Mouse (Mus musculus): Measurements from ENCODE around the gene Rimkla. TPM values are rescaled to one million over a fixed set of nuclear protein-coding genes. Genes with fewer than 3 reads are reported as not detected.
"Not testable (repeated sequence)": the region's sequence is repeated elsewhere in the genome, so short reads cannot be mapped to it uniquely, and the experiment has no call there.

The Rimkla gene
- 1 to 10 TPM in 1 of 2 experiments, under 1 TPM in 1; 0.59 to 1.2 TPM for total RNA-seq (2021)
- long read RNA-seq, experiment 1, full-length matches to known transcripts, result 1 of 3 reads
- long read RNA-seq, experiment 1, partial matches to known transcripts, result 0 of 3 reads
- long read RNA-seq, experiment 1, other reads (novel, unspliced or antisense), result 2 of 3 reads
- long read RNA-seq, experiment 2, partial matches to known transcripts, result 0 of 1 reads
- long read RNA-seq, experiment 2, other reads (novel, unspliced or antisense), result 1 of 1 reads

DNA sequence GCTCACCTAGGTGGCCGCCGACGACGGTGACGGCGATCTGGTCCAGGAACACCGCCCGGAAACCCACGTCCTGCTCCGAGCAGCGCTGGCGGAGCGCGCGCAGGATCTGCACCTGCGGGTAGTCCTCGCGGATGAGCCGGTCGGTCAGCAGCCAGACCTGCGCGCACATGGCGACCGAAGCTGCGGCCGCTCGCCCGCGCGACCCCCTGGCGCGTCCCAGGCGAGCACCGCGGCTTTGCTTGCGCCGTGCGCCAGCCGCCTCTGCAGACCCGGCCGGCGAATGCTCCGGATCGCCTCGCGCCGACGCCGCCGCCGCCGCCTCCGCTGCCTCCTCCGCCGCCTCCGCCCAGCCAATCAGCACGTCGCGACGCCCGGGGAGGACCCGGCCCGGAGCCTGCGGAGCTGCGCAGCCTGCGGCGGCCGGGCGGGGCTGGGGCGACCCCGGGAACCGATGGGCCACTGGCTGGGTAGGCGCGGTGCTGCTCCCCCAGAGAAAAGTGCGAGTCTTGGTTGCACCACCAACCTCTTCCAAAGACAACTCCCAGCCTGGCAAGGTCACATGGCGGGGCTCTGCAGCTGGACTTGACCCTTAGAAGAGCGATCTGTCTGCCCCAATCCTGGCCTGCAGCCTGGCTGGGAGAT lies at the start of gene Rimkla:
Gene Rimkla, minus strand, starts transcription at position 338 of the 642 bp plus-strand sequence.
- DNase-seq (ENCODE audit: low spot score in 2 of 2), result peak; percentile 47 to 67

DNA sequence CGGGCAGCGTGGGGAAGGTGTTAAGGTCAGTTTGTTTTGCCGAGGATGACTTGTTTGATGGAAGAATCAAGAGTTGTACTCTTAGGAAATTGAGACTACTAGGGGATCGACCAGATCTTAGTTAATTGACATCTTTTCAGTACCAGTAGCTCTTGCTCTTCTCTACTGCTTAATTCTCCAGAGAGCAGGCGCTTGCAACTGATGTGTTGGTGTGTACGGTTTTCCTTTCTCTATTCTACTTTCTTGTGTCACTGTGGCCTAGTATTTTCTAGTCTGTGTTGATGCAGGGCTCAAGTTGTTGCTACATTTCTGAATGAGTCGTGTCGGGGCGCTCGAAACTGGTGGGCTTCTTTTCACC lies 48.1 kb upstream of the Rimkla start:
- no peak for DNase-seq (ENCODE audit: low spot score in 2 of 2)

DNA sequence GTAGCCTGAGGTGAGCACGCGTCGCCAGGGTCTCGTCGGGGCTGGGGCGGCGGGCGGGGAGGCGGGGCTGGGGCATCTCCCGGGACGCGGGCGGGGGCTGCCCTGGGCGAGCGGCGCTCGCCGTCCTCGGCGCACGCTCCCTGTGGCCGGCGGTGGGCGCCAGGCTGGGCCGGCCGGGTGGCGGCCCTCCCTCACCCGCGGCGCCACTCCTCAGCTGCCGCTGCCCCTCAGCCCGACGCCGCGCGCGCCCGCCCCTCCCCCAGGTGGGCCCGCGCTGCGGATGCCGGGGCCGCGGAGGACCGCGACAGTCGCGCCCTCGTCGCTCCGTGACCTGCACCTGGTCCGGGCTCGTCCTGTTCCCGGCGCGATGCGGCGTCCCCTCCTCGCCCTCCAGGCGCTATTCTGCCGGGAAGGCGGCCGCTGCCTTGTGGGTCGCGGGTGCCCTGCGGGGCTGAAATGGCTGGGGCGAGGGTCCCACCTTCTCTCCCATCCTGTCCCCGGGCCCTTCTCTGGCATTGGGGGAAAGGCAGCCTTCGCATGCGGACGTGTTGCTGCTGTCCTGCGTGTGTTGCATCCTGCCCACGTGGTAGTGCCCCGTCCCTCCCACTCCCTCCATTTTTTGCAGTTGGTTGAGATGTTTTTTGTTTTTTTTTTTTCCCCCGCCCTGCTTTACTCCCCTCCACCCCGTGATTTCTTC lies 47.6 kb upstream of the Rimkla start:
- peak; percentile 37 to 65 for DNase-seq (ENCODE audit: low spot score in 2 of 2)

DNA sequence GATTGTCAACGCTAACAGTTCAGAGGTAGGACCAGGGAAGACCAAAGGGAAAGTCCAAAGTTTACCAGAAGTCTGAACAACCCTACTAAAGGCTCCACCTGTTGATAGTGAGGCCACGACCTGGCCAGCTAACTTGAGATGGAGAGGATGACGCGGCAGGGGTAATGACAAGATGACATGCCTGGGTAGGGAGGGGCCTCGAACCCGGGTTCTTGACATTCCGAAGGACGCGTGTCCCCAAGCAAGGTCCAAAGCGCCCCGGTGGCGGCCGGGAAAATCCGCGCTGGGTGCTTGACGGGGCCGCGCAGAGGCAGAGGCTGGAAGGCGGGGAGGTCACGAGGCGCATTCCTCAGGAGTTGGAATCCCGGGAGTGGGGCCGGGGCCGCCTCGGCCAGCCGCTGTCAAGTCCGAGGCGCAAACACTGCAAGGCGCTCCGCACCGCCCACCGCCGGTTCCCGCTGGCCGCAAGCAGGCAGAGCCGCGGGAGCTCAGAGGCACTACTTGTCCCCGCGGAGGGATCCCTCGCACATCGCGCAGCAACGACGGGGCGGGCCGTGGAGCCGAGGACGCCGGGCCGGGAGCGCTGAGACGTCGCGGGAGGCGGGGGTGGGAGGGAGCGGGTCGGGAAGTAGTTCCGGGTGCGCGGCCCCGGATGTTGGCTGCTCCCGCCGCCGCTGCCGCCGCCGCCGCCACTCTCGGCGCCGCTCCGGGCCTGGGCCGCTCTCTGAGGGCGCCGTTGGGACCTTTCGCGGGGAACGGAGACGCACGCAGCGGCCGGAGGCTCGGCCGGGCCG lies 46.8 kb upstream of the Rimkla start, which contains the start of gene Frg2f1:
Gene Frg2f1, minus strand, starts transcription at position 499 of the 794 bp plus-strand sequence.
- DNase-seq (ENCODE audit: low spot score in 2 of 2), result peak; percentile 94 to 97

DNA sequence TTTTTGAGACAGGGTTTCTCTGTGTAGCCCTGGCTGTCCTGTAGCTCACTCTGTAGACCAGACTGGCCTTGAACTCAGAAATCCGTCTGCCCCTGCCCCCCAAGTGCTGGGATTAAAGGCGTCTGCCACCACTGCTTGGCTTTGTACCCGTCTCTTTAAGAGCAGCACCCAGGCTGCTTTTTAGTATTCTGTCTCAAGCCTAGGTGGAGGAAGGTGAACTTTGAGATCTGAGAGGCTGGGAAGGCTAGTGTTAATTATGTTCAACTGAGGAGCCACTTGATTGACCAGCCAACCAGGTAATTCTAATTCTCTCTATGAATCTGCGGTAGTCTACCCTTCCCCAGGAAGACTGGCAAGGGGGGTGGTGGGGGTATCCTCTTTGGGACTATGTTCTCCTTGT lies 45.0 kb upstream of the Rimkla start:
- no peak for DNase-seq (ENCODE audit: low spot score in 2 of 2)

DNA sequence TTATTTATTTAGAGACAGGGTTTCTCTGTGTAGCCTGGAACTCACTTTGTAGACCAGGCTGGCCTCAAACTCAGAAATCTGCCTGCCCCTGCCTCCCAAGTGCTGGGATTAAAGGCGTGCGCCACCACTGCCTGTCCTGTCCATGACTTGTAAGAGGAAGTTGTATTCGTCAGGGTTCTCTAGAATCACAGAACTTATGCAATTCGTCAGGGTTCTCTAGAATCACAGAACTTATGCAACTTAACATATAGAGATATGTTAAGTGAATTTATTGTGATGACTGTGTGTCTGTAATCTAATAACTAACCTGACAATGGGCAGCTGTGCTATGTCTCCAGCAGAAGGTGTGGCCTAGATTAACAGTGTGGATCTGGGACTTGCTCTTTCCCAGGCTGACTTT lies 44.2 kb upstream of the Rimkla start, which contains the start of gene Foxj3:
Gene Foxj3, plus strand, starts transcription at position 390 of the 400 bp plus-strand sequence.
- DNase-seq (ENCODE audit: low spot score in 2 of 2), result not testable (repeated sequence)

DNA sequence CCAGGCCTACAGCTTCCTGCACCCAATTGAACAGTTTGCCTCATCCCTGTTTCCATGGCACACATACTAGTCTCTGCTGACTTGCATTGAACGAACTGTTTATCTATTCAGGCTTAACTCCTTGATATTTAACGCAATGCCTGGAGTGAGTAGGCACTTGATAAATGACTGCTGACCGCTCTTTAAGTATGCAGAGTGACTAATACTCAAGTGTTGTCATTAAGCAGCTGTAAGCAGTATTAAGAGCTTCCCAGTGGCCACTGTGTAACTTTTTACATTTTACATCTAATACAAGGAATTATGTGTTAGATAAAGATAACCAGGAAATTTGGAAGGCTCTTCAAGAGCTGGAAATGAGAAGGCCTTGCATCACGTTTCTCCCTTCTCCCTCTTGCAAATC lies 42.7 kb upstream of the Rimkla start:
- no peak for DNase-seq (ENCODE audit: low spot score in 2 of 2)

DNA sequence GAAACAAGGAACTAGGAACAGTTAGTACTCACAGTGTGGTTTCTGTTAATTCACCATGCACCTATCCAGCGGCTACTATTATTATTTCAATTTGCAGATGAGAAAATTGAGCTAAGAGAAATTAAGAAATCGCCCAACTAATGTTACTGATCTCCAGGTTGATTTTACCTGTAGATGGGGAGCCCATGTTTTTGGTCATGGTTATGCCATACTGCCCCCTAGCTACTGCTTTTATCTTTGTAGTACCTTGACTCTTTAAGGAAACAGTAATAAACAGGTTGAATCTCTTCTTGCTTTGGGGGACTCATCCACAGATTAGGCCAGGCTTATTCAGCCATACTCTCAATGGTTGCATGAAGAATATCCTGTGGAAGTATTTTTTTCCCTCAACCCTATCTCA lies 39.4 kb upstream of the Rimkla start:
- DNase-seq (ENCODE audit: low spot score in 2 of 2), result no peak

DNA sequence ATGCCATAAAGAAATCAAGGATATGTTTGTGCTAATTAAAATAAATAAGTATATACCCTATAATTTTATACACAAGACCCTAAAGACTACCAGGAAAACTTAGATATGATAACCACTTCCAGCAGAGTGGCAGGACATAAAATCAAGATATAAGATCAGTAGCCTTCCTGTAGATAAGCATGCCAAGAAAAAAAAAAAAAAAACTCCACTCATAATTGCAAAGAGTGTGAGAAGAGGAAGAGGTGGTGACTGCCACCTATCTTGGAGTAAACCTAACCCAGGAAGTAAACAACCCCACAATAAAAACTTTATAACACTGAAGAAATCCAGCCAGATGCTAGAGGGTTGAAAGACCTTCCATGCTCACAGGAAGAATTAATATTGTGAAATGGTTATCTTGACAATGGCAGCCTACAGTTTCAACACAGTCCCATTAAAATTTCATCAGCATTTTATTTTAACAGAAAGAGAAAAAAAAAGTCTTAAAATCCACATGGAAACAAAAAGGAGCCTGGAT lies 34.0 kb upstream of the Rimkla start:
- no peak for DNase-seq (ENCODE audit: low spot score in 2 of 2)

DNA sequence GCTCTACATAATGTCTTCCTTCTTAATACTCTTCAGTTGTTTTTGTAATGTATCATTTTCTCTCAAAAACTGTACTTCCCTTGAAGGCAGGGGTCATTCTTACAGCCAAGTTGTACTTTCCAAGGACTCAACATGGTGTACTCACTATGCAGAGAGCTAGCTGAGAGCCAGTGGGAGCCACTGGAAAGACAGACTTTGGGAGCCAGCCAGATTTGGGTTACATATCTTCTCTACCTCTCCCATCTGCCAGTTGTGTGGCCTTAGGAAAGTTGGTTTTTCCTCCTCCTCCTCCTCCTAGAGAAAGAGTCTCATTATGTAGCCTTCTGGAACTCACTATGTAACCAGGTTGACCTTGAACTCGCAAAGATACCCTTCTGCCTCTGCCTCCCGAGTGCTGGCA lies 32.0 kb upstream of the Rimkla start:
- no peak for DNase-seq (ENCODE audit: low spot score in 2 of 2)

DNA sequence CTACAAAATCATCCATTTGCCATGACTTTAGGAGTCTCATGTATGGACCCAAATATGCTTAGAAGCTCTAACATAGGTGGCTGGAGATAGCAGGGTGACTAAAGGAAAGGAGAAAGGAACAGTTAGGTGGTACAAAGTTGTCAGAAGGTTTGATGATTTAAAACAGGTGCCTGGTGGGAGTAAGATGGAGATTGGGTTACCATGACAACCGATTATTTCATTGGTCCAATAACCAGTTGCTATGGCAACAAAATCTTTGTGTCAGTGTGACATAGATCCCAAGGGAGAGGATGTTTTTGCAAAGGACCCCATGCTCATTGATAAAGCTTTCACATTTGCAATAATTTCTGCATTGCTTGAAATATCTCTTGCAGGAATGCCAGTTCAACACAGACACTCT lies 31.6 kb upstream of the Rimkla start:
- no peak for DNase-seq (ENCODE audit: low spot score in 2 of 2)

DNA sequence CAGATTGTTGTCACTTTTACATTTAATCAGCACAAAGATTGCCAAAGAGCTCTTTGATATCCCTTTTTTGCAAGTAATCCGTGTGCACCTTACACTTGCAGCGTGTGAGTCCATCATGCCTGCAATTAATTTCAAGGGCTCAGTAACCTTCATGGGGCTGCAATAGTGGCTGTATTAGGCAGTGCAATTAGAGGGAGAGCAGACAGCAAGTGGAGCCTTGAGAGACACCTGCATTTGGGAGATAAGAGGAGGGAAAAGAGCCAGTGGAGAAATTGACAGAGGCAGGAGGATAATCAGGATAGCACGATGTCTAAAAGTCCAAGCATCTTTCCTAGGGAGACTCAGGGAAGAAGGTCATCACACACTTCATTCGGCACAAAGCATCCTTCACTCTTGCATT lies 31.1 kb upstream of the Rimkla start:
- no peak for DNase-seq (ENCODE audit: low spot score in 2 of 2)

DNA sequence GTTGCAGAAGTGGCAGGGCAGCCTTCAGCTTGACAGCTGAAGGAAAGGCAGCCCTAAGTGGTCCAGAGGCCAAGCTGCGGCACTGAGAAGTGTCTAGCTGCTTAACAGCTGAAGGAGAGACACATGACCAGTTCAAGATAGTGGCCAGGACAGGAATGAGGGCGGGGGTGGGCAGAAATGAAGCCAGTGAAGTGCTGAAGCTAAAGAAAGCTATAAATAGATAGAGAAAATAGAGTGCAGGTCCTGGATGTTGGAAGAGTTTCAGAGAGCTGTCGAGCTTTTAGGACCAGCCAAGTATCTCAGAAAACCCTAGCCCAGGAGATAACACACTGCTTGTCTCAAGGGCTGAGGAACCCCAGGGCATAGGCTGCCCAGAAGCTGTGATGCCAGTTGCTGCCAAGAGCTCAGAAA lies 20.3 kb upstream of the Rimkla start:
- no peak for DNase-seq (ENCODE audit: low spot score in 2 of 2)

DNA sequence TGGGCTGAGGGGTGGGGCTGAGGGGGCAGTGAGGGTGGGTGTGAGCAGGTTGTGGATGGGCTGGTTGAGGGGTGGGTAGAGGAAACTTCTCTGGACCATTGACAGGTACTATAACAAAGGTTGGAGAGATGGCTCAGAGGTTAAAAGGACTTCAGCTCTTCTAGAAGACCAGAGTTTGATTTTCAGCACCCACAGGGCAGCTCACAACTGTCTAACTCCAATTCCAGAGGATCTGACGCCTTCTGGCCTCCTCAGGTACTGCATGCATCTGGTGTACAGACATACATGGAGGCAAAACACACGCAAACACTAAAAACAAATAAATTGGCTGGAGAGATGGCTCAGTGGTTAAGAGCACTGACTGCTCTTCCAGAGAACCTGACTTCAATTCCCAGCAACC lies 19.2 kb upstream of the Rimkla start:
- DNase-seq (ENCODE audit: low spot score in 2 of 2), result no peak

DNA sequence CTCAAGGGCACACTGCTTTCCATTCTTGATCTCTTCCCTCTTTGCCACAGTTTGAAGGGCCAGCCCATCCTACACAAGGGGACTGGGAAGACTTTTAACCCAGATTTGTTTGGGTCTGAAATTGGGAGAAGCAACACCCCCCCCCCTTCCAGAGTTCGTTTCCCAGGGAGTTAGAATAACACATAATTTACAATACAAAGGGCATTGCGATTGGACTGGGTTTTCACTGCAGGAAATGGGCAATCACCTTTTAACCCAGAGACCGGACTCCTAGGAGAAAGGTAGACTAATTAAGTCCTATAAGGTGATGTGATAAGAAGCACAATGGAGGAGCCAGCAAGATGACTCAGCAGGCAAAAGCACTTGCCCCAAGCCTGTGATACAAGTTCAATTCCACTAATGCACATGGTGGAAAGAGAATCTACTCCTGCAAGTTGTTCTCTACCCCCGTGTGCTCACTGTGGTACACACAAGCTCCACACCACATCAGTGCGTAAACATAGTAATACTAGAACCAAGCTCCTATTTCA lies 6.0 kb upstream of the Rimkla start:
- DNase-seq (ENCODE audit: low spot score in 2 of 2), result no peak

DNA sequence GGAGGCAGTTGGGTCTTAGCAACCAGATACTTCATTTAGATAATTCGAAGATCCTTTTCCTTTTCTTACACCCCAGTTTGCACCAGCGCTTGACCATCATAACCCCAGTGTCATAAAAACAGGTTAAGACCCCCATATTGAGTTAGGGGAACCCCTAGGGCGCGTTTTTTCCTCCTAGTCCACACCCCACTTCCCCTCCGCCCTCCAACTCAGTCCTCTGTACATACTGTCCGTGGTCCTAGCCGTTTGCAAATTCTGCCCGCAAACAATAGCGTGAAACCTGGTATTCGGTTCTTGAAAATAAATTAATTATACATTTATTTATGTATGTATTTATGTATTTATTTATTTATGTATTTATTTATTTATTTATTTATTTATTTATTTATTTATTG lies 502 bp upstream of the Rimkla start:
- DNase-seq (ENCODE audit: low spot score in 2 of 2), result no peak

DNA sequence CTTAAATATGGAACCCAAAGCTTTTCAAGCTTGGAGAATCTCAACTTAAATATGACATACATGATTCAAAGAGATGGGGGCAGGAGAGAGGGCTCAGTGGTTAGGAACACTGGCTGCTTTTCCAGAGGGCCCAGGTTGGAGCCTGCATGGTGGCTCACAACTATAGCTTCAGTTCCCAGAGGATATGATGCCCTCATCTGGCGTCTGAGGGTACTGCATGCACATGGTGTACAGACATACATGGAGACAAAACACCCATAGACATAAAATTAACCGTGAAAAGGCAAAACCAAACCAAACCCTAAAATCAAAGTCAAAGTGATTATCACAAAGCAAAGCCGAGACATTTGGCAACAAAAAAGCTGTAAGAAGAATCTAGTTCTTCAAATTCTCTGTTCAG lies 1.6 kb downstream of the Rimkla start:
- no peak for DNase-seq (ENCODE audit: low spot score in 2 of 2)

DNA sequence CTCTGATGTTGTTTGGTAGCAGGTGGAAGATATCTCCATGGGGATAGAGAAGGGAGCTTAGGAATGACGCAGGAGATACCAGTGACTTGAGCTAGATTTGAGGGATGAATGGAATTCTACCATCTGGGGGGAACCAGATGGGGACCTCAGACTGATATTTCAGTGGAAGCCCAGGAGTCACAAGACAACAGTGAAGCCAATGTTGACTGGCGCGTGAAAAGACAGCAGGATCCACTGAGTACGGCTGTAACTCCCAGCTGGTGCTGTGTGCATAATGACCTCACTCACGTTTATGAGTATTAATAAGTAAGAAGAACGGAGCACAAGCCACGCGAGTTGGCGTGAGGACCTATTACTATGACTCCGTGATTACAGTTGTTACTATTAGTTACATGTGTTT lies 2.8 kb downstream of the Rimkla start:
- DNase-seq (ENCODE audit: low spot score in 2 of 2), result no peak

DNA sequence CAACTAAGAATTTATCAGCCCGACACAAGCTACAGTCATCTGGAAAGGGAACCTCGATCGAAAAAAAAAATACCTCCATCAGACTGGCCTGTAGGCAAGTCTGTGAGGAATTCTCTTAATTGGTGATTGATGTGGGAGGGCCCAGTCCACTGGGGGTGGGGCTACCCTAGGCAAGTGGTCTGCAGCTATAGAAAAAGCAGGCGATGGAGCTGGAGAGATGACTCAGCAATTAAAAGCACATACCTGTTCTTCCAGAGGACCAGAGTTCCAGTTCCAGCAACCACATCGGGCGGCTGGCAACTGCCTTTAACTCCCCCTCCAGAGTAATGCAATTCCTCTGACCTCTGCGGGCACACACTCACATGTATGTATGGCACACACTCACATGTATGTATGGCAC lies 7.5 kb downstream of the Rimkla start:
- no peak for DNase-seq (ENCODE audit: low spot score in 2 of 2)

DNA sequence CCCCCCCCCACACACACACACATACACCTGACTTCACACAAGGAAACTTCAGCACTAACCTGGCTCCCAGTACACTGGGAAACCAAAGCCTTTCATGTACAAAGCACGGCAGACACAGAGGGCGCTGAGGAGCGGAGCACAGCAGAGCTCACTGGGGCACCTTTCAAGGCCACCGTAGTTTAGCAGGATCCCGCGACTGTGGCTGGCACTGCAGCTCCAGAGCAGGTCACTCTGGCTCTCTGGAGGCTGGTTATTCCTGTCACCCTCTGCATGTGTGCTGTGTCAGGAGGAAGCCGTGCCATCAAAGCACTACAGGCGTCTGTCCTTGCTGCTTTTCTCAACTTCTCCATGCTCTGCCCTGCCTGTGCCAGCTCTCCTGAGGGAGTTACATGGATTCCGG lies 9.4 kb downstream of the Rimkla start:
- DNase-seq (ENCODE audit: low spot score in 2 of 2), result no peak

DNA sequence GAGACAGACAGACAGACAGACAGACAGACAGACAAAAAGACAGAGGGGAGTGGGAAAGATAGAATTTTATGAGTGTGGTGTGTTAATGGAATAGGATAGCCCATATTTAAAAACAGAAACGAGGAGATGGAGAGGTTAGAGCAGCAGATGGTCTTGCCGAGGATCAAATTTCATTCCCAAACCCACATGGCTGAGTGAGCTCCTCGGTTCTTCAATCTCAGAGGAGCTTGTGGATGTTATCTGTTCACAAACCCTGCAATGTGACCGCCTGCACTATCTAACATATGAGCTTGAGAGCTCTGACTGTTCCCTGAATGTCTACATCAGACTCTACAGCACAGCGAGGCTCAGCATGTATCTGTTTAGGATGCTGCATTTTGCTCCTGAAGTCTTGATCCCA lies 19.3 kb downstream of the Rimkla start:
- no peak for DNase-seq (ENCODE audit: low spot score in 2 of 2)
